Mouse (Mus musculus) T-helper 2 cell (primary cell): ENCODE measurements around the gene Gm45711.
"Not testable (repeated sequence)": the region's sequence is repeated elsewhere in the genome, so short reads cannot be mapped to it uniquely, and the experiment has no call there.

Experiments used
- in situ Hi-C: fragments of 300-600 bp; cut with MboI, MseI; formaldehyde crosslinking; loops from one replicate; pipeline ENCODE4 v1.15.1; 2025; ENCODE audit warnings: high pct_unique_total_duplicates

The Gm45711 gene

DNA sequence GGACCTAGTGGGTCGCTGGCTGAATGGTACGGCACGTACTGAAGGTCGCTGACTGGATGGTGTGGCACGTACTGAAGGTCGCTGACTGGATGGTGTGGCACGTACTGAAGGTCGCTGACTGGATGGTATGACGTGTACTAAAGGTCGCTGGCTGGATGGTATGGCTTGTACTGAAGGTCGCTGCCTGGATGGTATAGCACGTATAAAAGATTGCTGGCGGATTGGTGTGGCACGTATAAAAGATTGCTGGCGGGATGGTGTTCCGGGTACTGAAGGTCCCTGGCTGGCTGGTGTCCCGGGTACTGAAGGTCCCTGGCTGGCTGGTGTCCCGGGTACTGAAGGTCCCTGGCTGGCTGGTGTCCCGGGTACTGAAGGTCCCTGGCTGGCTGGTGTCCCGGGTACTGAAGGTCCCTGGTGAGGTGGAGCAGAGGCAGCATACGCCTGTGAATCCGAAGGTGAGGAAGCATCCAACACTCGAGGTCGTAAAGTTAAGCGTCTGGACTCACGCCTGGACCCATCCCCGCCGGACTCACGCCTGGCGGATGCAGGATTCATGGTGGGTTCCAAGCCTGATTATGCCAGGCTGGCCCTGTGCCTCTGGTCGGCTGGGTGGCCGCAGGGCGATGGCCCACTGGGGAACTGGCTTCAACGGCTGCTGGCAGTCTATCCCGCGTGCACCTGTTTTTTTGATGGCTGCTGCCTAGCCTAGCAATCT is at the start of gene Gm45711, which contains the start of gene Cmtm1:
Gene Gm45711, minus strand, starts transcription at position 641 of the 715 bp plus-strand sequence.
Gene Cmtm1, minus strand, starts transcription at position 705 of the 715 bp plus-strand sequence.
- in situ Hi-C loops = not testable (repeated sequence)

GRCm38 (mm10) chr8:104358637-104359036 is 48.8 kb upstream of the Gm45711 start:
- in situ Hi-C loops = no loop called here

DNA sequence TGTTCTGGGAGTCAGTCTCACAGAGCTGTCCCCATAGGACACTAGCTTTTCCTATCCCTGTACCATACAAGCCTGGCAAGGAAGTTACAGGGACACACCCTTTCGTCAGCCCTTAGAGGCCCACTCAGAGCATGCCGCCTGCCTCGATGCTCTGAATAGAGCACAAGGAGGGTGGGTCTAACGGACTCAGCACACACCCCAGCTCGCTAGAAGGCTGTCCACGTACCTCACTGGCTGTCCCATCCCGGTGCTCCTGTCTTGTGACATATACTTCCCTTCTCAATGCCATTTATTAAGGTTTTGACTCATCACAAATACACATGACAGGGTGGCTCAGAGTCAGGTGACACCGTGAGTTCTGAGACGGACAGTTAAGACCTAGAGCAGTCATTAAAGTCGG is 44.6 kb upstream of the Gm45711 start:
- in situ Hi-C loops = no loop called here

- in situ Hi-C loops = no loop called here
Observed at GRCm38 (mm10) chr8:104353186-104353585, 43.3 kb upstream of the Gm45711 start.

- in situ Hi-C loops = no loop called here
Observed at GRCm38 (mm10) chr8:104350047-104350446, 40.2 kb upstream of the Gm45711 start.

DNA sequence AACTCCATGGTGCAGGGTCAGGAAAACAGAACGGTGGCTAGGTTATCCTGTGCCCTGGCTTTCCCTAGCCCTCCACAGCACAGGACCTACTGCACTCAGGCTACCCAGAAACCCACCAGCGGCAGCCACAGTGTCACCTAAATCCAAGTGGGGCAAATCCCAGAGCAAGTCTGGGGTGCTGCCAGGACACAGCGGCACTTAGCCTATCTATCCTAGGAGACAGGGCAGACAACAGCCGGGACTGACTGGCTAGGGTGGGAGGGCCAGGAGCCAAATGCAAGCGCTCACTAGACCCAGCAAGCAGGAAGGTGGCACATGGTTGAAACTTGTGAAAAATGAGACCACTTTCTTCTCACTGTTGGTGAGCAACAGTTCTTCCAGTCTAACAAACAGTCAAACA is 39.1 kb upstream of the Gm45711 start:
- in situ Hi-C loops = loop anchor here (10.0 kb wide), 1 partner anchor 216 kb away; no protein-coding TSS in a partner anchor

DNA sequence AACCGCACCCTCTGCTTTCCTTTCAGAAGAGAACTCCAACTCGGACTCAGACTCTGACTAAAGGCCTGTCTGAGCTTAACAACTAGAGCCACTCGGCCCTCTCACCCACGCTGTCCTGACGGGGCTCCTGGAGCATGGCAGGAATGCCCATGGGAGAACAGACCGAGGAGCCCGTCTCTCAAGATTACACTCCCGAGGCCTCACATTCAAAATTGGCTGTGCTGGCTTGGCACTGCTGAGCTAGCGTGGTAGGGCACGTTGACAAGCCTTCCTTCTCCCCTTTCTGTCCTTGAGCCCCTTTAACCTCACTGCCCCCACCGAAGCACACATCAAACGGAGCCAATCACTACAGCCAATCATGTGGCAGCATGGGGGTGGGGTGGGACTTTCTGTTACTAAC is 36.8 kb upstream of the Gm45711 start:
- in situ Hi-C loops = loop anchor here (10.0 kb wide), 1 partner anchor 218 kb away; no protein-coding TSS in a partner anchor

DNA sequence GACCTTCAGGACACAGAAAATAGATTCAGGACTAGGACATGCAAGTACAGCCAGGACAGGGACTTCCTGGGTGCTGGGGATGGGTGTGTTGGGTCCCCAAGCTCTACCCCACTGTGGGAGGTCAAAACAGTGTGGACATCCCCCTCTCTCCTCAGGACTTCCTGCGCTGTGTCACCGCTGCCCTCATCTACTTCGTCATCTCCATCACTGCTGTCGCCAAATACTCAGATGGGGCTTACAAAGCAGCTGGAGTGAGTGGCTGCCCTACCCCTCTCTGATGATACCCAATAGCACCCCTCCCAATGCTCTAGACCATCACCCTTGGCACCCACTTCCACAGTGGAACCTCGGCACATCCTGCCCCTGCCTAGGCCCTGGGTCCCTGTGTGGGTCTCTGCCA is 34.7 kb upstream of the Gm45711 start:
- in situ Hi-C loops = loop anchor here (5.0 to 10.0 kb wide), 3 partner anchors 58 to 220 kb away; no protein-coding TSS in a partner anchor

GRCm38 (mm10) chr8:104343957-104344356 is 34.1 kb upstream of the Gm45711 start:
- in situ Hi-C loops = loop anchor here (5.0 to 10.0 kb wide), 3 partner anchors 58 to 221 kb away; no protein-coding TSS in a partner anchor

DNA sequence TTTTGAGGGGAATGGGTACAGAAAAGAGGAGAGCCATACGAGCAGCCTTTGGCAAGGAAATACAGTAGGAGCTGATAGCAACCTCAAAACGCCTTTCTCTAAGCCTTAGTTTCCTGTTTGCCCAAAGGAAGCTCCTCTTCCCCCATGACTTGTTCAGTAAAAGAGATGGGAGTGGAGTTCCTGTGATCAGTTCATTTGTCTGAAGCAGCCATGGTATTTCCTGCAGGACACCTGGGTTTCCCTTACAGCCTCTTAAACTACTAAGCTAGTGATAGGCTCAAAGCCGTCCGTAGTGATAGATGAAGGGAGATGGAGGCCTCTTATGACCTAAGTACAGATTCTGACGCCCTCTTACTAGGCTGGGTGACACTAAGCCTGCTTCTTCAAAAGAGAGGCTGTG is 32.5 kb upstream of the Gm45711 start:
- in situ Hi-C loops = loop anchor here (5.0 to 10.0 kb wide), 3 partner anchors 60 to 222 kb away; no protein-coding TSS in a partner anchor

GRCm38 (mm10) chr8:104341678-104342077 is 31.8 kb upstream of the Gm45711 start:
- in situ Hi-C loops = loop anchor here (5.0 to 10.0 kb wide), 3 partner anchors 61 to 223 kb away; no protein-coding TSS in a partner anchor

GRCm38 (mm10) chr8:104341106-104341561 is 31.3 kb upstream of the Gm45711 start:
- in situ Hi-C loops = loop anchor here (5.0 to 10.0 kb wide), 3 partner anchors 61 to 224 kb away; no protein-coding TSS in a partner anchor

DNA sequence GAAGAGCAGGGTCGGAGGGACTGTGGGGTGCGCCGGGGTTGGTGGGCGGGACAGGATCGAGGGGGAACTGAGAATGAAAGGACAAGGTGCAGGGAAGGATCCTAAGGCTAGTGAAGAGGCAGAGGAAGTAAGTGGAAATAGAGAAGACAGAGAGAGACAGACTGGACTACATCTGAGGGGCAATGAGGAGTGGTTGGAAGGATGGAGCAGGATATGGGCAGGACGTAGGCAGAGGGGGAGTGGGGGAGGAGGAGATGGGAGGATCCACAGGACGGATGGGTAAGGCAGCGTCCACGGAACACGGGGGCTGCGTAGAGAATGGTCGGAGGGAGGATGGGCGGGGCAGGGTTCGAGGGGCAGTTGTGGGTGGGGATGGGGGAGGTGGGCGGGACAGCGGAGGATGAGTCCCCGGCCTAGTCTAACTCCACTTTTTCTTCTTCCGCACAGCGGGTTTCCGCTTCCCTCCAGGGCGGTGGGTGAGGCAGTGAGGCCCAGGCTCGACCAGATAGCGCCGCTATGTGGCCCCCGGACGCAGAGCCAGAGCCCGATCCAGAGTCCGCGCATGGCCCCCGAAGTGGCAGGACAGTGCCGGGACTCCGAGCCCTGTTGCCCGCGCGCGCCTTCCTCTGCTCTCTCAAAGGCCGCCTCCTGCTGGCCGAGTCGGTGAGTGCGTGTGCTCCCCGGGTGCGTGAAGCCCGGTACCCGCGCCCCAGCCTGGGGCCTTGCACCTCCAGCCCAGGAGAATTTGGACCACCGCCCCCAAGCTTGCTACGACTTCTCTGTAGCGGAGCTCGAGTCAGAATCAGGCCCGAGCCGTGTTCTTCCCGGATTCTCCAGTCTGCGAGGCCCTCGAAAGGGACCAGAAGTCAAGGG is 30.6 kb upstream of the Gm45711 start:
- in situ Hi-C loops = loop anchor here (5.0 to 10.0 kb wide), 3 partner anchors 62 to 224 kb away; no protein-coding TSS in a partner anchor

GRCm38 (mm10) chr8:104339983-104340232 is 30.0 kb upstream of the Gm45711 start:
- in situ Hi-C loops = loop anchor here (5.0 to 10.0 kb wide), 3 partner anchors 62 to 225 kb away; no protein-coding TSS in a partner anchor

DNA sequence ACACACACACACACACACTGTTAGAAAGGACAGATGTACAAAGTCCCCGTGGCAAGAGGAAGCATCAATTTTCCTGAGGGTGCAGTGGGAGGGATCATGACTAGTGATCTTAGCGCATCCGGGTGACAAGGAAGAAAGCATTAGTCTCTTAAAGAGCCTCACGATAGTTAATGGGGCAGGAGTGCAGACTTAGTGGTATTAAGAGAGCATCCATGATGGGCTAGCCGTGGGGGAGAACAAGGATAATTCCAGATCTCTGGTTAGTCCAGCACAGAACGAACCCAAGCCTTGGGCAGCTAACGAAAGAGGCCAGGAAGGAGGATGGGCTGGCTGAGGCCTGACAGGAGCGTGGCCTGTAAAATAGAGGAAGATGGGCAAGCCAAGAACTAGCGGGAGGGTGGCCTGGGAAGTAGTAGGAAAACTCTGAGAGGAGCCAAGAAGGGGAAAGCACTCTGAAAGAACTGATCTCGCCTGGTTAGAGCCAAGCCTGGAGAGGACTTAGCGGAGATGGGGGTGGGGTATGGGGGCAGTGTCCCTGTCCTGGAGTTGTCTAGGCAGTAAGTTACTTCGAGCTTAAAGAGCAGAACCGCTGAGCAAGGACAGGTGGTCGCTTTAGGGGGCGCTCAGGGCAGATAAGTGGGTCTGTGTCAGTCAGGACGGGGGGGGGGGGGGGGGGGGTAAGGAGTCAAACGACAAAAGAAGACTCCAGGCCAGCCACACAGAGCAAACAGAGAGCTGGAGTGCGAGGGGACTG is 29.5 kb upstream of the Gm45711 start, which contains the start of gene Cmtm3:
Gene Cmtm3, plus strand, starts transcription at position 182 of the 754 bp plus-strand sequence.
- in situ Hi-C loops = no loop called here

GRCm38 (mm10) chr8:104337890-104338289 is 28.0 kb upstream of the Gm45711 start:
- in situ Hi-C loops = no loop called here

DNA sequence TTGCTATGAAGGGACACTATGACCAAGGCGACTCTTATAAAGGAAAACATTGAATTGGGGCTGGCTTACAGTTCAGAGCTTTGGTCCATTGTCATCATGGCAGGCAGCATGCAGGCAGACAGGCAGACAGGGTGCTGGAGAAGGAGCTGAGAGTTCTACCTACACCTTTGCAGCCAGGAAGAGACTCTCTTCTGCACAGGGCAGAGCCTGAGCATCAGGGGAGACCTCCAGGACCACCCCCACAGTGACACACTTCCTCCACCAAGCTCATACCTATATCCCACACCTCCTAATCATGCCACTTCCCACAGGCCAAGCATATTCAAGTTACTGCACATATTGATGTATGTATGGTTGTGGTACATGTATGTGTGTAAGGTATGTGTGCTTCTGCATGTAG is 26.9 kb upstream of the Gm45711 start:
- in situ Hi-C loops = no loop called here

DNA sequence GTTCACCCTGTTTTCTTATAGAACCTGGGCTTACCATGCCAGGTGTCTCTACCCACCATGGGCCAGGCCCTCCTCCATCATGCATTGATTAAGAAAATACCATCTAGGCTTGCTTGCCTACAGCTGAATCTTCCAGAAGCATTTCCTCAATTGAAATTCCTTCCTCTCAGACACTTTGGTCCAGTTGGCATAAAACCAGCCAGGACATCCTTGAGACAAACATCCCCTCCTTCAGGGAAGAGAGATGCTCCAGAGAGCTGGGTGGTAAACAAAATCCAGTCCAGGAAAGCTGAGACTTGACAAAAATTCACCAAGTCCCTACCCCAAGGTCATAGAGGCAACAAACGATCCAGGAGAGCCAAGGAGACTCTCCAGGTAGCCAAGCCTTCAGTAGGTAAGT is 24.3 kb upstream of the Gm45711 start:
- in situ Hi-C loops = no loop called here

- in situ Hi-C loops = no loop called here
Observed at GRCm38 (mm10) chr8:104333786-104334185, 23.9 kb upstream of the Gm45711 start.

GRCm38 (mm10) chr8:104332665-104333631 is 23.1 kb upstream of the Gm45711 start:
- in situ Hi-C loops = no loop called here
